Mouse (Mus musculus) hematopoietic multipotent progenitor cell, adult 10-12 weeks (in vitro differentiated cells): ENCODE measurements around the gene Galnt17. TPM values are rescaled to one million over a fixed set of nuclear protein-coding genes. Genes with fewer than 3 reads are reported as not detected.

Experiments
- polyA plus RNA-seq: library from polyadenylated mRNA; stranded (reverse); fragments of >175 nt; gene quantifications from 2 replicates; pipeline ENCODE4 v1.2.3, GENCODE M21; 2012; ENCODE audit warnings: low replicate concordance

Gene Galnt17
- not detected in 2 replicates for polyA plus RNA-seq

DNA sequence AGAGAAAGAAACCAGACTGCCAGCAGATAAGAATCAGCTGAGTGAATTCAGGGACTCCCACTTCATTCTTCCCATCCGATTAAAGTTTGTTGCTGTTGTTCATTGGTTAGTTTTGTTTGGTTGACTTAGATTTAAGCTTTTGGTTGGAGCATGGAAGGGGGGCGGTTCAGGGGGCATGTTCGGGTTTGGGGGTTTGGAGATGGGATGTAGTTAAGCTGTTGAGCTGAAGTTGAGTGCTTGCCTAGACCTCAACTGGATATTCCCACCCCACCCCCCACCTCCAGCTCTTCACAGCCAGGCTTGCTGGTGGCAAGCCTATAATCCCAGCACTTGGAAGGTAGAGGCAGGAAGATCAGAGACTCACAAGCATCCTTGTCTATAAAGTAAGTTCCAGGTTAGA lies at the start of gene Galnt17:
Galnt17 (minus strand) TSS at position 101 of the 400 bp plus-strand sequence.

